Mouse (Mus musculus): ENCODE data around the gene Gm6205. TPM values are rescaled to one million over a fixed set of nuclear protein-coding genes. Genes with fewer than 3 reads are reported as not detected.
"Not testable (repeated sequence)": the region's sequence is repeated elsewhere in the genome, so short reads cannot be mapped to it uniquely, and the experiment has no call there.

Gm6205 gene
- polyA plus RNA-seq (2014; fragmentation: Nextera tagmentation; extraction: Ambion mirVana): not detected in 2 replicates

DNA sequence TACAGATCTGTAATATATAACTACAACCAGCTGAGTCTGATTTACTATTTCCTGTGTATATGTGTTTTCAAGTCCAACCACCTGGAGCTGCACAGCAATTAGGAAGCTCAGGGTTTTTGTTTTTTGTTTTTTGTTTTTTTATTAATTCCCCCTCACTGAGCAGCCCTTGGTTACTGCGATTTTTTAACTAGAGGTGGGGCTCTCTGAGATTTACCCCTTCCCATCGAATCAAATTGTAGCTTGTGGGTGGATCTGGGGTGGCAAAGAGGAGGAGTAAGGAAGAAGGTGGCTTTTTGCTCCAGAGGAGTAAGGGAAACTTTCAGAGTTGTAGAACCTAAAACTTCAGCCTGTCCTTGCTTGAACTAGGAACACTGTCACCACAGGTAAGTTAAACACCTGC is at the start of gene Gm6205:
Gm6205 (plus strand) TSS at position 301 of the 400 bp plus-strand sequence.
- H3K9me3 ChIP-seq (ENCODE audit: control insufficient read depth, low read length); H3K4me2 ChIP-seq (ENCODE audit: low read depth); H3K36me3 ChIP-seq (ENCODE audit: control insufficient read depth, insufficient read depth, low read length); DNase-seq (ENCODE audit: low spot score); ATAC-seq (ENCODE audit: insufficient read depth, low FRiP score, low TSS enrichment); H3K27ac ChIP-seq (ENCODE audit: low read depth, low read length); H3K9ac ChIP-seq (ENCODE audit: low read length); H3K27me3 ChIP-seq (ENCODE audit: control insufficient read depth, insufficient read depth, low read length); H3K4me3 ChIP-seq (ENCODE audit: low read depth, low read length); H3K4me1 ChIP-seq (ENCODE audit: control insufficient read depth, insufficient read depth, low read length): not testable (repeated sequence)
- no CpG with 5 or more reads among the region's 2 CpGs for whole genome bisulfite sequencing

- not testable (repeated sequence) for H3K36me3 ChIP-seq (ENCODE audit: control insufficient read depth, insufficient read depth, low read length); DNase-seq (ENCODE audit: low spot score); H3K27me3 ChIP-seq (ENCODE audit: control insufficient read depth, insufficient read depth, low read length); H3K4me1 ChIP-seq (ENCODE audit: control insufficient read depth, insufficient read depth, low read length); H3K27ac ChIP-seq (ENCODE audit: low read depth, low read length); H3K9me3 ChIP-seq (ENCODE audit: control insufficient read depth, low read length); H3K4me3 ChIP-seq (ENCODE audit: low read depth, low read length); H3K4me2 ChIP-seq (ENCODE audit: low read depth); H3K9ac ChIP-seq (ENCODE audit: low read length); ATAC-seq (ENCODE audit: insufficient read depth, low FRiP score, low TSS enrichment)
- WGBS: no CpG with 5 or more reads among the region's 1 CpGs
Measured at GRCm38 (mm10) chr5:94616242-94616641, 31.9 kb upstream of the Gm6205 start, which contains the start of gene Gm3147. Gene Gm3147 (minus strand): TSS chr5:94616342.

DNA sequence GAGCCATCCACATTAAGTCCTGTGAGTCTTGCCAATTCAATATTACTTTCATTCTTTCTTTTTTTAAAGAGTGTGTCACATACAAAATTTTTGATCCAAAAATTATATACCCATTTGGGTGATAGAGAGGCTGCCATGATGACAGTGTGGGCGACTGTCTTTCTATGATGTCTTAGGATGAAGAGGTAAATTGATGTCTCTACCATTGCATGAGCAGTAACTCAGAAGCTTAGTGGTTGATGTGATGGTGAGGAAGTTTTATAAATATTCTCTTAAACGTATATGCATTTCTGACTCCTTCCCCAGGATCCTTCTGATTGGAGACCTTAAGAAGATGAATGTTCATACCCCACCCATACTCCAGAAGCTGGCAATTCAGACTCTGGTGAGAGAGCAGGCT is 24.5 kb upstream of the Gm6205 start, which contains the start of gene Gm6509:
Gm6509 (plus strand) TSS at position 301 of the 400 bp plus-strand sequence.
- H3K4me3 ChIP-seq (ENCODE audit: low read depth, low read length); H3K27me3 ChIP-seq (ENCODE audit: control insufficient read depth, insufficient read depth, low read length); H3K9me3 ChIP-seq (ENCODE audit: control insufficient read depth, low read length); H3K9ac ChIP-seq (ENCODE audit: low read length); H3K27ac ChIP-seq (ENCODE audit: low read depth, low read length); H3K36me3 ChIP-seq (ENCODE audit: control insufficient read depth, insufficient read depth, low read length); H3K4me1 ChIP-seq (ENCODE audit: control insufficient read depth, insufficient read depth, low read length); ATAC-seq (ENCODE audit: insufficient read depth, low FRiP score, low TSS enrichment); DNase-seq (ENCODE audit: low spot score); H3K4me2 ChIP-seq (ENCODE audit: low read depth): not testable (repeated sequence)
- no CpG with 5 or more reads among the region's 2 CpGs for WGBS

Other genes starting within 250 kb of the Gm6205 start
- gene Gm7682, start 202.6 kb upstream of the Gm6205 start, polyA plus RNA-seq (2014; fragmentation: Nextera tagmentation; extraction: Ambion mirVana): not detected in 2 replicates
- gene Gm3139, start 122.1 kb upstream of the Gm6205 start, polyA plus RNA-seq (2014; fragmentation: Nextera tagmentation; extraction: Ambion mirVana): not detected in 2 replicates
- gene Gm3147, start 32.0 kb upstream of the Gm6205 start, polyA plus RNA-seq (2014; fragmentation: Nextera tagmentation; extraction: Ambion mirVana): not detected in 2 replicates
- not detected in 2 replicates for gene Gm6509, start 24.4 kb upstream of the Gm6205 start, polyA plus RNA-seq (2014; fragmentation: Nextera tagmentation; extraction: Ambion mirVana)
- not detected in 2 replicates for gene Gm3183, start 217.1 kb downstream of the Gm6205 start, polyA plus RNA-seq (2014; fragmentation: Nextera tagmentation; extraction: Ambion mirVana)